Mouse (Mus musculus): Measurements from ENCODE around the gene Scn7a. TPM values are rescaled to one million over a fixed set of nuclear protein-coding genes. Genes with fewer than 3 reads are reported as not detected.

Scn7a gene
- polyA plus RNA-seq, 1 experiment: not detected

GRCm38 (mm10) chr2:66762905-66763304 lies 21.8 kb downstream of the Scn7a start:
- Histone ChIP-seq H3K27me3 (ENCODE audit: control insufficient read depth) (no peaks in the 10 kb centered on the region), H3K36me3 (ENCODE audit: control insufficient read depth) (no peaks in the 10 kb centered on the region), H3K9me3 (ENCODE audit: control insufficient read depth, low read length) (no peaks in the 10 kb centered on the region), H3K4me1 (ENCODE audit: control insufficient read depth) (no peaks in the 10 kb centered on the region), H3K4me3 (replicated peaks) (no peak overlapping the region)
- no peak for TF ChIP-seq TAL1 (IDR thresholded peaks at IDR 0.05; ENCODE audit: low read length)

DNA sequence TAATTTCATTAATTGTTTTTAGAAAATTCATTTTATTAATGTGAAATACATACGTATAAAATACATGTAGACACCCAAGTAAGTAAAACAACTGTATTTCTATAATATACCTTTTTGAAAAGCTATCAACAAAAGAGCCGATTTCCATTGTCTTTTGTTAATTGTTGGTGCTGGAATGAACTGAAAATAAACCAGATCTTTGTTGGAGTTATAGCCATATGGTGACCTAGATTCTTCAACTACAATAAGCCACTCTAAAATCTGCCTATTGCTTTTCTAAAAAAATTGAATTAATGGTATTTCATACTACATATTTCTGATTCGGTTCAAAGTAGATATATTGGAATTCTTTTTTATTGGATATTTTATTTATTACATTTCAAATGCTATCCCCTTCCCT lies 56.7 kb downstream of the Scn7a start:
- no peak for TF ChIP-seq TAL1 (IDR thresholded peaks at IDR 0.05; ENCODE audit: low read length)
- Histone ChIP-seq H3K9me3 (ENCODE audit: control insufficient read depth, low read length) (no peaks in the 10 kb centered on the region; the same call in 1 of the 2 replicates), H3K36me3 (ENCODE audit: control insufficient read depth) (no peaks in the 10 kb centered on the region)

GRCm38 (mm10) chr2:66727585-66727974 lies 57.1 kb downstream of the Scn7a start:
- no peak overlapping the region for H3K4me3 ChIP-seq (replicated peaks)
- H3K36me3 ChIP-seq (ENCODE audit: control insufficient read depth): no peaks in the 10 kb centered on the region
- TF ChIP-seq GATA1 (IDR thresholded peaks at IDR 0.05; ENCODE audit: low read length): no peak
- no peak for TF ChIP-seq TAL1 (IDR thresholded peaks at IDR 0.05; ENCODE audit: low read length)
- H3K4me1 ChIP-seq (ENCODE audit: control insufficient read depth): no peaks in the 10 kb centered on the region
- no peaks in the 10 kb centered on the region for H3K27me3 ChIP-seq (ENCODE audit: control insufficient read depth)
- H3K9me3 ChIP-seq (ENCODE audit: control insufficient read depth, low read length): no peaks in the 10 kb centered on the region; the same call in 1 of the 2 replicates

More for the DNA sequence above, 56.7 kb downstream of the Scn7a start:
- H3K4me1 ChIP-seq (ENCODE audit: control insufficient read depth): no peaks in the 10 kb centered on the region
- H3K4me3 ChIP-seq (replicated peaks): no peak overlapping the region
- H3K27me3 ChIP-seq (ENCODE audit: control insufficient read depth): no peaks in the 10 kb centered on the region

DNA sequence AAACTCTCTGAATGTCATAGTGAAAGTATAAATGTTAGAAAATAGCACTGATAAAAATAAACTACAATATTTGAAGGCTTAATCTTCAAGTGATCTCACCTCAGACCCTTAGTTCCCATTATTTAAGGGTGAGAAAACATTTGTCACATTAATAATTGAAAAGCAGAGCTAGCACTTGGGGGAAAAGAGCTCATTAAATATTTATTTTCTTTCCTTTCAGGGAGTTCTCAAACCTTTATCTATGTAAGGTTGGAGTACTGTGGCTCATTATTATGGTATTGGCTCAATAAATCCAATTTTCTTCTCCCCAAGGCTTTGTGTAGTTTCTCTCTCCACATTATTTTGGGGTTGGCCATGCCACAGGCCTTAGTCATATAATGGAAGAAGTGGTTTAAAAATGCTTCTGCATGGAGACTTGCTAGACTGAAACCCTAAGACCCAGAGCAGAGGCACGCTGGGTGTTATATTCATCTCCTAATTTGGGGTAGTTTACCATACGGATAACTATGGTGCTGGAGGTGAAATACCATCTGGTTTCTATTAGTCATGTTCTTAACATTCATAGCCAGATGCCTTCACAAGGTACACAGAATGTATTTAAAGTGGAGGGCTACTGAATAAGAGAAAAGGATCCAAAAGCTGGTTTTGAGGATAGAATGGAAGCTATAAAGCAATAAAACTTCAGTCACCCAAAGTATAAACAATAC lies 57.7 kb downstream of the Scn7a start:
- TF ChIP-seq GATA1 (IDR thresholded peaks at IDR 0.05; ENCODE audit: low read length) (no peak), TAL1 (IDR thresholded peaks at IDR 0.05; ENCODE audit: low read length) (no peak)
- no peaks in the 10 kb centered on the region; the same call in 1 of the 2 replicates for H3K9me3 ChIP-seq (ENCODE audit: control insufficient read depth, low read length)
- H3K4me1 ChIP-seq (ENCODE audit: control insufficient read depth): no peaks in the 10 kb centered on the region
- H3K4me3 ChIP-seq (replicated peaks): no peak overlapping the region
- no peaks in the 10 kb centered on the region for H3K36me3 ChIP-seq (ENCODE audit: control insufficient read depth)
- H3K27me3 ChIP-seq (ENCODE audit: control insufficient read depth): no peaks in the 10 kb centered on the region

- Histone ChIP-seq H3K9me3 (ENCODE audit: control insufficient read depth, low read length) (peaks cover under 1% of the 10 kb centered on the region; the same call in 1 of the 2 replicates), H3K27me3 (ENCODE audit: control insufficient read depth) (no peaks in the 10 kb centered on the region), H3K36me3 (ENCODE audit: control insufficient read depth) (no peaks in the 10 kb centered on the region), H3K4me3 (replicated peaks) (no peak overlapping the region), H3K4me1 (ENCODE audit: control insufficient read depth) (no peaks in the 10 kb centered on the region)
- TF ChIP-seq TAL1 (IDR thresholded peaks at IDR 0.05; ENCODE audit: low read length) (no peak), GATA1 (IDR thresholded peaks at IDR 0.05; ENCODE audit: low read length) (no peak)
Measured at GRCm38 (mm10) chr2:66712071-66712470, 72.6 kb downstream of the Scn7a start.

DNA sequence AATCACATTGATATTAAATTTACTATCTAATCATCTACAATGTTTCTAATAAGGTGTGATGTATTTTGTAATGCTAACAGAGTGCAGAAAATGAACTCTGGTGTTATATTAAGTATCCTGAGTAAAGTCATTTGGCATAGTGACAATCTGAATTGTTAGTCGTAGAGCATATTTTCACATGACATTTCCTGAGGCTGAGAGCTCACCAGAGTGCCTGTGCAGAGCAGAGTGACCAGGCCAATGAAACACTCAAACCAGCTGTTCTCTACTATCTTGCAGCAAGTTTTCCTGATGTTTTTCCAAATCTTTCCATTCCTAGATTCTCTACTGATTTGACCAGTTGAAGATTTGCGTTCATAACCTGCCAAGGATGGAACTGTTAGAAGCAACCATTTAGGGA lies 92.4 kb downstream of the Scn7a start:
- no peak for TF ChIP-seq GATA1 (IDR thresholded peaks at IDR 0.05; ENCODE audit: low read length)
- TF ChIP-seq TAL1 (IDR thresholded peaks at IDR 0.05; ENCODE audit: low read length): no peak
- Histone ChIP-seq H3K9me3 (ENCODE audit: control insufficient read depth, low read length) (no peaks in the 10 kb centered on the region), H3K4me3 (replicated peaks) (no peak overlapping the region), H3K36me3 (ENCODE audit: control insufficient read depth) (no peaks in the 10 kb centered on the region), H3K4me1 (ENCODE audit: control insufficient read depth) (no peaks in the 10 kb centered on the region), H3K27me3 (ENCODE audit: control insufficient read depth) (no peaks in the 10 kb centered on the region)

GRCm38 (mm10) chr2:66661988-66662387 lies 122.7 kb downstream of the Scn7a start:
- TF ChIP-seq GATA1 (IDR thresholded peaks at IDR 0.05; ENCODE audit: low read length): no peak
- TF ChIP-seq TAL1 (IDR thresholded peaks at IDR 0.05; ENCODE audit: low read length): no peak
- no peaks in the 10 kb centered on the region for H3K27me3 ChIP-seq (ENCODE audit: control insufficient read depth)
- no peaks in the 10 kb centered on the region for H3K4me1 ChIP-seq (ENCODE audit: control insufficient read depth)
- H3K4me3 ChIP-seq (replicated peaks): no peak overlapping the region
- H3K9me3 ChIP-seq (ENCODE audit: control insufficient read depth, low read length): no peaks in the 10 kb centered on the region
- H3K36me3 ChIP-seq (ENCODE audit: control insufficient read depth): no peaks in the 10 kb centered on the region

GRCm38 (mm10) chr2:66656430-66656829 lies 128.3 kb downstream of the Scn7a start:
- H3K36me3 ChIP-seq (ENCODE audit: control insufficient read depth): no peaks in the 10 kb centered on the region
- TF ChIP-seq TAL1 (IDR thresholded peaks at IDR 0.05; ENCODE audit: low read length): no peak
- no peak for TF ChIP-seq GATA1 (IDR thresholded peaks at IDR 0.05; ENCODE audit: low read length)
- no peaks in the 10 kb centered on the region for H3K27me3 ChIP-seq (ENCODE audit: control insufficient read depth)
- H3K4me3 ChIP-seq (replicated peaks): no peak overlapping the region
- no peaks in the 10 kb centered on the region for H3K4me1 ChIP-seq (ENCODE audit: control insufficient read depth)
- H3K9me3 ChIP-seq (ENCODE audit: control insufficient read depth, low read length): peaks cover 12% of the 10 kb centered on the region

- TF ChIP-seq GATA1 (IDR thresholded peaks at IDR 0.05; ENCODE audit: low read length) (no peak), TAL1 (IDR thresholded peaks at IDR 0.05; ENCODE audit: low read length) (no peak)
- Histone ChIP-seq H3K4me3 (replicated peaks) (no peak overlapping the region), H3K36me3 (ENCODE audit: control insufficient read depth) (no peaks in the 10 kb centered on the region), H3K27me3 (ENCODE audit: control insufficient read depth) (no peaks in the 10 kb centered on the region), H3K9me3 (ENCODE audit: control insufficient read depth, low read length) (peaks cover 12% of the 10 kb centered on the region), H3K4me1 (ENCODE audit: control insufficient read depth) (no peaks in the 10 kb centered on the region)
Measured at GRCm38 (mm10) chr2:66655431-66655830, 129.3 kb downstream of the Scn7a start.

GRCm38 (mm10) chr2:66644384-66644783 lies 140.3 kb downstream of the Scn7a start:
- no peak for TF ChIP-seq GATA1 (IDR thresholded peaks at IDR 0.05; ENCODE audit: low read length)
- TF ChIP-seq TAL1 (IDR thresholded peaks at IDR 0.05; ENCODE audit: low read length): no peak
- no peaks in the 10 kb centered on the region for H3K36me3 ChIP-seq (ENCODE audit: control insufficient read depth)
- H3K27me3 ChIP-seq (ENCODE audit: control insufficient read depth): no peaks in the 10 kb centered on the region
- no peak overlapping the region for H3K4me3 ChIP-seq (replicated peaks)
- no peaks in the 10 kb centered on the region for H3K9me3 ChIP-seq (ENCODE audit: control insufficient read depth, low read length)
- no peaks in the 10 kb centered on the region for H3K4me1 ChIP-seq (ENCODE audit: control insufficient read depth)
